Mouse (Mus musculus): ENCODE results near the gene Rcc2.

The Rcc2 gene

GRCm38 (mm10) chr4:140709617-140710016 lies 9.3 kb downstream of the Rcc2 start:
- DNase-seq (ENCODE audit: low spot score in 2 of 2) = no peak

- DNase-seq (ENCODE audit: low spot score in 2 of 2) = no peak
Observed at GRCm38 (mm10) chr4:140710781-140711180, 10.4 kb downstream of the Rcc2 start.

GRCm38 (mm10) chr4:140711360-140711759 lies 11.0 kb downstream of the Rcc2 start:
- no peak for DNase-seq (ENCODE audit: low spot score in 2 of 2)

GRCm38 (mm10) chr4:140713480-140714365 lies 13.4 kb downstream of the Rcc2 start:
- DNase-seq (ENCODE audit: low spot score in 2 of 2) = peak; percentile 69 to 84

GRCm38 (mm10) chr4:140714586-140714985 lies 14.2 kb downstream of the Rcc2 start:
- no peak for DNase-seq (ENCODE audit: low spot score in 2 of 2)

GRCm38 (mm10) chr4:140716994-140717393 lies 16.7 kb downstream of the Rcc2 start:
- no peak for DNase-seq (ENCODE audit: low spot score in 2 of 2)

- no peak for DNase-seq (ENCODE audit: low spot score in 2 of 2)
Observed at GRCm38 (mm10) chr4:140718436-140718835, 18.1 kb downstream of the Rcc2 start.

GRCm38 (mm10) chr4:140720091-140720490 lies 19.8 kb downstream of the Rcc2 start:
- DNase-seq (ENCODE audit: low spot score in 2 of 2) = no peak

- DNase-seq (ENCODE audit: low spot score in 2 of 2) = no peak
Observed at GRCm38 (mm10) chr4:140721968-140722490, 21.7 kb downstream of the Rcc2 start.

GRCm38 (mm10) chr4:140722710-140723109 lies 22.4 kb downstream of the Rcc2 start:
- no peak for DNase-seq (ENCODE audit: low spot score in 2 of 2)

- no peak for DNase-seq (ENCODE audit: low spot score in 2 of 2)
Observed at GRCm38 (mm10) chr4:140723192-140723591, 22.9 kb downstream of the Rcc2 start.

GRCm38 (mm10) chr4:140723801-140724200 lies 23.5 kb downstream of the Rcc2 start:
- DNase-seq (ENCODE audit: low spot score in 2 of 2) = peak in 1 of 2 experiments; percentile 21

- no peak for DNase-seq (ENCODE audit: low spot score in 2 of 2)
Observed at GRCm38 (mm10) chr4:140724739-140725138, 24.4 kb downstream of the Rcc2 start.

- DNase-seq (ENCODE audit: low spot score in 2 of 2) = no peak
Observed at GRCm38 (mm10) chr4:140726907-140727306, 26.6 kb downstream of the Rcc2 start.

GRCm38 (mm10) chr4:140731654-140732053 lies 31.3 kb downstream of the Rcc2 start:
- DNase-seq (ENCODE audit: low spot score in 2 of 2) = no peak

- no peak for DNase-seq (ENCODE audit: low spot score in 2 of 2)
Observed at GRCm38 (mm10) chr4:140732871-140733270, 32.5 kb downstream of the Rcc2 start.

GRCm38 (mm10) chr4:140740655-140741054 lies 40.3 kb downstream of the Rcc2 start:
- DNase-seq (ENCODE audit: low spot score in 2 of 2) = no peak

GRCm38 (mm10) chr4:140741401-140741800 lies 41.1 kb downstream of the Rcc2 start:
- DNase-seq (ENCODE audit: low spot score in 2 of 2) = no peak

GRCm38 (mm10) chr4:140742543-140742942 lies 42.2 kb downstream of the Rcc2 start, which contains the start of gene Padi6:
TSS of gene Padi6 (minus strand) at chr4:140742643.
- no peak for DNase-seq (ENCODE audit: low spot score in 2 of 2)

GRCm38 (mm10) chr4:140743086-140743485 lies 42.7 kb downstream of the Rcc2 start:
- DNase-seq (ENCODE audit: low spot score in 2 of 2) = no peak

GRCm38 (mm10) chr4:140744654-140745053 lies 44.3 kb downstream of the Rcc2 start:
- DNase-seq (ENCODE audit: low spot score in 2 of 2) = peak; percentile 22 to 50

GRCm38 (mm10) chr4:140747978-140748377 lies 47.6 kb downstream of the Rcc2 start:
- DNase-seq (ENCODE audit: low spot score in 2 of 2) = no peak

- peak; percentile 26 to 49 for DNase-seq (ENCODE audit: low spot score in 2 of 2)
Observed at GRCm38 (mm10) chr4:140750328-140750727, 50.0 kb downstream of the Rcc2 start.

Data from spleen, postnatal 14 days (tissue).